Mouse (Mus musculus): ENCODE results near the gene Arf1.

- TF ChIP-seq EP300 (IDR thresholded peaks at IDR 0.05; ENCODE audit: low read depth) (no peak), CTCF (IDR thresholded peaks at IDR 0.05; ENCODE audit: low read depth) (no peak)
These were observed 62.3 kb downstream of the Arf1 start for GRCm38 (mm10) chr11:59165616-59166241.
